Mouse (Mus musculus): ENCODE data around the gene Cep152. TPM values are rescaled to one million over a fixed set of nuclear protein-coding genes. Genes with fewer than 3 reads are reported as not detected.

Cep152 gene
- total and polyA plus RNA-seq, 3 experiments, result 7.7 to 8.9 (median 8.8) TPM

- H3K9me3 ChIP-seq (replicated peaks; ENCODE audit: low read length), result no peaks in the 10 kb centered on the region
- H3K36me3 ChIP-seq (replicated peaks in 1 of 2; ENCODE audit: control insufficient read depth in 1 of 2, insufficient read depth in 1 of 2, low read length in 1 of 2), result no peaks in the 10 kb centered on the region
- no peak for DNase-seq (ENCODE audit: extremely low read depth)
- no peak overlapping the region for H3K9ac ChIP-seq (ENCODE audit: insufficient read depth, low read depth)
- no peak overlapping the region for H3K27ac ChIP-seq (ENCODE audit: insufficient read depth, low read depth)
- H3K4me1 ChIP-seq (ENCODE audit: control insufficient read depth in 1 of 2, insufficient read depth in 2 of 2), result no peaks in the 10 kb centered on the region
- no peaks in the 10 kb centered on the region for H3K27me3 ChIP-seq (replicated peaks)
- dilution Hi-C loops (cut with MboI; ENCODE audit: extremely low pct_ligation_motif_present, extremely low pct_unique_long_range_greater_than_20kb, low sequenced_read_pairs), result no loop called here
- TF ChIP-seq SIN3A (IDR thresholded peaks at IDR 0.05; ENCODE audit: low read length) (no peak), IRF4 (IDR thresholded peaks at IDR 0.05; ENCODE audit: low read depth, low read length) (no peak), NRF1 (IDR thresholded peaks at IDR 0.05; ENCODE audit: low read depth, low read length) (no peak), CHD1 (IDR thresholded peaks at IDR 0.05; ENCODE audit: low read depth, low read length) (no peak), MEF2A (IDR thresholded peaks at IDR 0.05; ENCODE audit: borderline replicate concordance, low read depth, low read length) (no peak), JUND (conservative IDR thresholded peaks at IDR 0.05; ENCODE audit: low read depth, low read length) (no peak), MXI1 (IDR thresholded peaks at IDR 0.05; ENCODE audit: low read depth, low read length) (no peak), MYC (IDR thresholded peaks at IDR 0.05; ENCODE audit: low read depth, low read length) (no peak), MAX (IDR thresholded peaks at IDR 0.05; ENCODE audit: low read length) (no peak), TCF12 (IDR thresholded peaks at IDR 0.05; ENCODE audit: low read depth, low read length) (no peak), RAD21 (IDR thresholded peaks at IDR 0.05; ENCODE audit: low read depth, low read length) (no peak), EP300 (IDR thresholded peaks at IDR 0.05; ENCODE audit: low read length) (no peak), POLR2AphosphoS2 (IDR thresholded peaks at IDR 0.05; ENCODE audit: low read depth, low read length) (no peak), ELF1 (IDR thresholded peaks at IDR 0.05; ENCODE audit: low read depth, low read length) (no peak), RCOR1 (conservative IDR thresholded peaks at IDR 0.05; ENCODE audit: low read depth, low read length) (no peak), SMC3 (IDR thresholded peaks at IDR 0.05; ENCODE audit: low read depth, low read length) (no peak), ZC3H11A (IDR thresholded peaks at IDR 0.05; ENCODE audit: low read depth, low read length) (no peak), CTCF (conservative IDR thresholded peaks at IDR 0.05 in 1 of 2, IDR thresholded peaks at IDR 0.05 in 1 of 2; ENCODE audit: low read depth in 2 of 2, low read length in 2 of 2) (no peak), PAX5 (IDR thresholded peaks at IDR 0.05; ENCODE audit: low read length) (no peak)
- H3K79me2 ChIP-seq (replicated peaks; ENCODE audit: control insufficient read depth, extremely low read depth, insufficient read depth, poor library complexity, severe bottlenecking), result no peaks in the 10 kb centered on the region
- no peak overlapping the region for H3K4me2 ChIP-seq (ENCODE audit: insufficient read depth, low read depth, poor library complexity, severe bottlenecking)
- no peak overlapping the region for H3K4me3 ChIP-seq (replicated peaks in 1 of 3; ENCODE audit: low read depth in 2 of 3, low read length in 2 of 3, poor library complexity in 1 of 3)
- in situ Hi-C loops (cut with MboI; ENCODE audit: low pct_ligation_motif_present, low pct_unique_long_range_greater_than_20kb, low sequenced_read_pairs), result no loop called here
Observed at GRCm38 (mm10) chr2:125516594-125516993, 108.3 kb downstream of the Cep152 start.

- TF ChIP-seq RCOR1 (conservative IDR thresholded peaks at IDR 0.05; ENCODE audit: low read depth, low read length), result no peak
- no peak for TF ChIP-seq CHD1 (IDR thresholded peaks at IDR 0.05; ENCODE audit: low read depth, low read length)
- TF ChIP-seq MEF2A (IDR thresholded peaks at IDR 0.05; ENCODE audit: borderline replicate concordance, low read depth, low read length), result no peak
- TF ChIP-seq HCFC1 (IDR thresholded peaks at IDR 0.05; ENCODE audit: low read depth, low read length), result no peak
- no peak for TF ChIP-seq MAFK (IDR thresholded peaks at IDR 0.05; ENCODE audit: insufficient replicate concordance, low read length)
- TF ChIP-seq EP300 (IDR thresholded peaks at IDR 0.05; ENCODE audit: low read length), result no peak
- no peak for TF ChIP-seq MXI1 (IDR thresholded peaks at IDR 0.05; ENCODE audit: low read depth, low read length)
- TF ChIP-seq ZC3H11A (IDR thresholded peaks at IDR 0.05; ENCODE audit: low read depth, low read length), result no peak
- TF ChIP-seq ZNF384 (IDR thresholded peaks at IDR 0.05; ENCODE audit: low read depth, low read length), result no peak
- no peak for TF ChIP-seq UBTF (IDR thresholded peaks at IDR 0.05; ENCODE audit: low read depth, low read length)
- TF ChIP-seq NRF1 (IDR thresholded peaks at IDR 0.05; ENCODE audit: low read depth, low read length), result no peak
- no peak for TF ChIP-seq IRF4 (IDR thresholded peaks at IDR 0.05; ENCODE audit: low read depth, low read length)
- TF ChIP-seq JUN (IDR thresholded peaks at IDR 0.05; ENCODE audit: insufficient read depth, low read depth, low read length), result no peak
- no peak for TF ChIP-seq TCF12 (IDR thresholded peaks at IDR 0.05; ENCODE audit: low read depth, low read length)
- TF ChIP-seq TBP (conservative IDR thresholded peaks at IDR 0.05; ENCODE audit: low read depth, low read length), result no peak
- no peak for TF ChIP-seq BHLHE40 (IDR thresholded peaks at IDR 0.05; ENCODE audit: low read depth, low read length)
- no peak for TF ChIP-seq MAZ (IDR thresholded peaks at IDR 0.05; ENCODE audit: low read depth, low read length)
- TF ChIP-seq ZKSCAN1 (IDR thresholded peaks at IDR 0.05; ENCODE audit: borderline replicate concordance, low read depth, low read length), result no peak
- Histone ChIP-seq H3K9me3 (replicated peaks; ENCODE audit: low read length) (no peaks in the 10 kb centered on the region), H3K27me3 (replicated peaks) (no peaks in the 10 kb centered on the region), H3K4me3 (replicated peaks in 1 of 3; ENCODE audit: low read depth in 2 of 3, low read length in 2 of 3, poor library complexity in 1 of 3) (no peak overlapping the region), H3K9ac (ENCODE audit: insufficient read depth, low read depth) (no peak overlapping the region), H3K27ac (ENCODE audit: insufficient read depth, low read depth) (no peak overlapping the region), H3K79me2 (replicated peaks; ENCODE audit: control insufficient read depth, extremely low read depth, insufficient read depth, poor library complexity, severe bottlenecking) (no peaks in the 10 kb centered on the region), H3K4me2 (ENCODE audit: insufficient read depth, low read depth, poor library complexity, severe bottlenecking) (no peak overlapping the region), H3K36me3 (replicated peaks in 1 of 2; ENCODE audit: control insufficient read depth in 1 of 2, insufficient read depth in 1 of 2, low read length in 1 of 2) (no peaks in the 10 kb centered on the region), H3K4me1 (ENCODE audit: control insufficient read depth in 1 of 2, insufficient read depth in 2 of 2) (no peaks in the 10 kb centered on the region)
- dilution Hi-C loops (cut with MboI; ENCODE audit: extremely low pct_ligation_motif_present, extremely low pct_unique_long_range_greater_than_20kb, low sequenced_read_pairs), result no loop called here
- in situ Hi-C loops (cut with MboI; ENCODE audit: low pct_ligation_motif_present, low pct_unique_long_range_greater_than_20kb, low sequenced_read_pairs), result no loop called here
- no peak for DNase-seq (ENCODE audit: extremely low read depth)
Observed at GRCm38 (mm10) chr2:125515291-125516057, 109.4 kb downstream of the Cep152 start.

All from CH12.LX (cell line).